14 mouse cellular contexts compared by ENCODE assay signal in genomic region chr9:49606717-49607116, GRCm38 (mm10).
A peak's percentile ranks its signal among the peaks of the same experiment; 100 is the strongest.
DNase-seq lines count a peak whose midpoint lies in the region; ATAC-seq and TF ChIP-seq lines count a peak whose summit lies in the region.
"Had no signal": no experiment of that assay in that cellular context is flagged by ENCODE, and none has a peak within 500 bp of the region (broad histone marks: within the 10 kb centered on the region; RNA-seq: fewer than 3 reads in every experiment).

No protein-coding gene starts in this region.

- no peak overlapping the region for H3K9ac ChIP-seq in heart, embryonic 15.5 days
- H3K9ac ChIP-seq in forebrain, postnatal 0 days: no peak overlapping the region
- no peak overlapping the region for H3K9ac ChIP-seq in hindbrain, postnatal 0 days (replicated peaks; ENCODE audit: low read length)
- H3K9ac ChIP-seq in neural tube, embryonic 14.5 days (replicated peaks; ENCODE audit: low read depth, low read length): no peak overlapping the region
- H3K9ac ChIP-seq: embryonic facial prominence, embryonic 12.5 days; liver, embryonic 13.5 days had no signal

- no peak for TF ChIP-seq CTCF in forebrain, postnatal 0 days (IDR thresholded peaks at IDR 0.05; ENCODE audit: low read depth)
- no peak for TF ChIP-seq CTCF in hindbrain, postnatal 0 days (IDR thresholded peaks at IDR 0.05; ENCODE audit: low read depth)

- ATAC-seq in heart, embryonic 15.5 days (replicated peaks; ENCODE audit: insufficient number of reproducible peaks, insufficient read depth, low FRiP score, low read depth): no peak
- peak; percentile 16; the same call in 1 of the 2 replicates for ATAC-seq in forebrain, postnatal 0 days
- ATAC-seq in hindbrain, postnatal 0 days: peak; percentile 38; the same call in 1 of the 2 replicates
- ATAC-seq in neural tube, embryonic 14.5 days (ENCODE audit: low read depth): no peak
- no peak for ATAC-seq in monocyte, adult 5-6 weeks (replicated peaks; ENCODE audit: insufficient number of reproducible peaks, low FRiP score, low TSS enrichment, poor library complexity, severe bottlenecking)

- H3K4me2 ChIP-seq in heart, embryonic 15.5 days: no peak overlapping the region
- H3K4me2 ChIP-seq in forebrain, postnatal 0 days (ENCODE audit: low read depth): no peak overlapping the region
- no peak overlapping the region for H3K4me2 ChIP-seq in hindbrain, postnatal 0 days (ENCODE audit: low read depth, low read length)
- peak overlapping the region; percentile 12; the same call in 1 of the 2 replicates for H3K4me2 ChIP-seq in neural tube, embryonic 14.5 days (ENCODE audit: low read depth, low read length)
- H3K4me2 ChIP-seq: embryonic facial prominence, embryonic 12.5 days; heart, embryonic 11.5 days; liver, embryonic 13.5 days had no signal

- 34% methylated on average over 2 of the region's 2 CpGs for WGBS in heart, embryonic 15.5 days
- 9% methylated on average over 2 of the region's 2 CpGs for WGBS in forebrain, postnatal 0 days
- 12% methylated on average over 2 of the region's 2 CpGs for WGBS in hindbrain, postnatal 0 days
- 9% methylated on average over 2 of the region's 2 CpGs for WGBS in neural tube, embryonic 14.5 days

- DNase-seq in heart, adult 11 months: no peak
- DNase-seq in forebrain, postnatal 0 days: peak; percentile 32
- no peak for DNase-seq in hindbrain, postnatal 0 days (ENCODE audit: low spot score)
- no peak for DNase-seq in gastrocnemius, postnatal 25 days
- DNase-seq: cerebellum, adult 11-12 months; liver, embryonic 13.5 days; right cerebral cortex, adult 18-20 months; spleen, adult 18-20 months; thymus, postnatal 4 days had no signal

- H3K27ac ChIP-seq in heart, embryonic 15.5 days: peak overlapping the region; percentile 47; the same call in 1 of the 2 replicates
- no peak overlapping the region for H3K27ac ChIP-seq in forebrain, postnatal 0 days (ENCODE audit: low read depth, low read length)
- H3K27ac ChIP-seq in hindbrain, postnatal 0 days: 0 out of 2 replicates have a peak overlapping the region, but pooled peaks have one; percentile 37
- peak overlapping the region; percentile 52; the same call in 1 of the 2 replicates for H3K27ac ChIP-seq in neural tube, embryonic 14.5 days (ENCODE audit: low read depth, low read length)
- H3K27ac ChIP-seq: liver, embryonic 13.5 days had no signal

- H3K27me3 ChIP-seq in heart, embryonic 15.5 days: no peaks in the 10 kb centered on the region
- H3K27me3 ChIP-seq in forebrain, postnatal 0 days (ENCODE audit: insufficient read depth, low read length): no peaks in the 10 kb centered on the region
- H3K27me3 ChIP-seq in hindbrain, postnatal 0 days (ENCODE audit: insufficient read depth, low read length): no peaks in the 10 kb centered on the region
- no peaks in the 10 kb centered on the region for H3K27me3 ChIP-seq in neural tube, embryonic 14.5 days (ENCODE audit: control insufficient read depth, insufficient read depth, low read length)
- H3K27me3 ChIP-seq: embryonic facial prominence, embryonic 12.5 days; liver, embryonic 13.5 days had no signal

- no peaks in the 10 kb centered on the region for H3K9me3 ChIP-seq in heart, embryonic 15.5 days (replicated peaks)
- no peaks in the 10 kb centered on the region for H3K9me3 ChIP-seq in forebrain, postnatal 0 days (ENCODE audit: low read length)
- H3K9me3 ChIP-seq in hindbrain, postnatal 0 days (ENCODE audit: low read length): no peaks in the 10 kb centered on the region
- H3K9me3 ChIP-seq in neural tube, embryonic 14.5 days (ENCODE audit: control insufficient read depth, low read length): no peaks in the 10 kb centered on the region
- H3K9me3 ChIP-seq: embryonic facial prominence, embryonic 12.5 days; liver, embryonic 13.5 days had no signal

- H3K4me3 ChIP-seq in heart, embryonic 15.5 days: no peak overlapping the region
- H3K4me3 ChIP-seq in forebrain, postnatal 0 days (ENCODE audit: low read depth, low read length): no peak overlapping the region
- no peak overlapping the region for H3K4me3 ChIP-seq in hindbrain, postnatal 0 days (ENCODE audit: low read length)
- no peak overlapping the region for H3K4me3 ChIP-seq in neural tube, embryonic 14.5 days (ENCODE audit: low read depth, low read length)
- H3K4me3 ChIP-seq: embryonic facial prominence, embryonic 12.5 days; liver, embryonic 13.5 days had no signal

- peaks cover 28% of the 10 kb centered on the region for H3K4me1 ChIP-seq in heart, embryonic 15.5 days (replicated peaks)
- no peaks in the 10 kb centered on the region for H3K4me1 ChIP-seq in forebrain, postnatal 0 days (ENCODE audit: insufficient read depth)
- peaks cover 7% of the 10 kb centered on the region for H3K4me1 ChIP-seq in hindbrain, postnatal 0 days (ENCODE audit: insufficient read depth, low read length)
- H3K4me1 ChIP-seq in neural tube, embryonic 14.5 days (ENCODE audit: control insufficient read depth, insufficient read depth, low read length): peaks cover 18% of the 10 kb centered on the region
- H3K4me1 ChIP-seq: liver, embryonic 13.5 days had no signal

- no peaks in the 10 kb centered on the region for H3K36me3 ChIP-seq in heart, embryonic 15.5 days
- no peaks in the 10 kb centered on the region for H3K36me3 ChIP-seq in forebrain, postnatal 0 days (ENCODE audit: insufficient read depth)
- no peaks in the 10 kb centered on the region for H3K36me3 ChIP-seq in hindbrain, postnatal 0 days (ENCODE audit: insufficient read depth, low read length)
- H3K36me3 ChIP-seq in neural tube, embryonic 14.5 days (ENCODE audit: control insufficient read depth, insufficient read depth, low read length): no peaks in the 10 kb centered on the region
- H3K36me3 ChIP-seq: embryonic facial prominence, embryonic 12.5 days; liver, embryonic 13.5 days had no signal

Comparison
In these comparisons a context has a peak if more than half of its experiments do, and no peak if none do; other contexts are left out.
1. ATAC-seq: peak in forebrain, postnatal 0 days (single experiment) and hindbrain, postnatal 0 days (single experiment); none in heart, embryonic 15.5 days (single experiment), neural tube, embryonic 14.5 days (single experiment) and monocyte, adult 5-6 weeks (single experiment).